ENCODE assay signal across 21 mouse cellular contexts in genomic region chr10:7047919-7048291, GRCm38 (mm10). TPM values are rescaled to one million over a fixed set of nuclear protein-coding genes. Genes with fewer than 3 reads are reported as not detected.
DNase-seq lines count a peak whose midpoint lies in the region; ATAC-seq lines count a peak whose summit lies in the region.
"Had no signal": no experiment of that assay in that cellular context is flagged by ENCODE, and none has a peak within 500 bp of the region (broad histone marks: within the 10 kb centered on the region; RNA-seq: fewer than 3 reads in every experiment).

No protein-coding gene starts in this region.

- no peak overlapping the region for H3K9ac ChIP-seq in kidney, embryonic 15.5 days
- H3K9ac ChIP-seq in stomach, embryonic 16.5 days (ENCODE audit: low read length) = no peak overlapping the region
- no peak overlapping the region for H3K9ac ChIP-seq in hindbrain, embryonic 12.5 days
- H3K9ac ChIP-seq: embryonic facial prominence, embryonic 12.5 days; forebrain, embryonic 15.5 days; liver, embryonic 14.5 days had no signal

- H3K27me3 ChIP-seq in kidney, embryonic 15.5 days = no peaks in the 10 kb centered on the region
- no peaks in the 10 kb centered on the region for H3K27me3 ChIP-seq in stomach, embryonic 16.5 days (ENCODE audit: control insufficient read depth, insufficient read depth, low read length)
- no peaks in the 10 kb centered on the region for H3K27me3 ChIP-seq in hindbrain, embryonic 12.5 days
- H3K27me3 ChIP-seq: CH12.LX; embryonic facial prominence, embryonic 12.5 days; forebrain, embryonic 15.5 days; megakaryocyte, embryonic 14.5 days had no signal

- 0 out of 2 replicates have a peak overlapping the region, but pooled peaks have one; percentile 2 for H3K4me2 ChIP-seq in kidney, embryonic 15.5 days
- H3K4me2 ChIP-seq in stomach, embryonic 16.5 days (ENCODE audit: low read depth, low read length) = peak overlapping the region; percentile 24; the same call in 1 of the 2 replicates
- H3K4me2 ChIP-seq in hindbrain, embryonic 12.5 days (replicated peaks) = no peak overlapping the region
- H3K4me2 ChIP-seq: embryonic facial prominence, embryonic 12.5 days; forebrain, embryonic 15.5 days had no signal

- H3K27ac ChIP-seq in kidney, embryonic 15.5 days = peak overlapping the region; percentile 74
- H3K27ac ChIP-seq in stomach, embryonic 16.5 days (ENCODE audit: low read length) = peak overlapping the region; percentile 71
- H3K27ac ChIP-seq in hindbrain, embryonic 12.5 days = no peak overlapping the region
- H3K27ac ChIP-seq: embryonic facial prominence, embryonic 12.5 days; forebrain, embryonic 15.5 days; hindbrain, embryonic 10.5 days; layer of hippocampus, adult 2 months; liver, embryonic 14.5 days had no signal

- 56% methylated on average over 2 of the region's 2 CpGs for WGBS in kidney, embryonic 15.5 days
- 40% methylated on average over 2 of the region's 2 CpGs for WGBS in stomach, embryonic 16.5 days
- 90% methylated on average over 2 of the region's 2 CpGs for WGBS in hindbrain, embryonic 12.5 days

- no peaks in the 10 kb centered on the region for H3K9me3 ChIP-seq in kidney, embryonic 15.5 days (replicated peaks)
- no peaks in the 10 kb centered on the region for H3K9me3 ChIP-seq in stomach, embryonic 16.5 days (replicated peaks; ENCODE audit: control insufficient read depth, low read length)
- H3K9me3 ChIP-seq in hindbrain, embryonic 12.5 days (replicated peaks) = no peaks in the 10 kb centered on the region
- H3K9me3 ChIP-seq: embryonic facial prominence, embryonic 12.5 days; forebrain, embryonic 15.5 days; hindbrain, embryonic 10.5 days; megakaryocyte, embryonic 14.5 days had no signal

- peaks cover 22% of the 10 kb centered on the region for H3K4me1 ChIP-seq in kidney, embryonic 15.5 days
- H3K4me1 ChIP-seq in stomach, embryonic 16.5 days (ENCODE audit: control insufficient read depth, insufficient read depth, low read length) = peaks cover 13% of the 10 kb centered on the region
- no peaks in the 10 kb centered on the region for H3K4me1 ChIP-seq in hindbrain, embryonic 12.5 days
- H3K4me1 ChIP-seq: megakaryocyte, embryonic 14.5 days had no signal

- DNase-seq in kidney, postnatal 4 days = no peak
- peak; percentile 16 for DNase-seq in lung, postnatal 25 days (ENCODE audit: low spot score)
- no peak for DNase-seq in lung, postnatal 10 days
- DNase-seq: cerebellum, adult 9-11 months; gastrocnemius, postnatal 25 days; layer of hippocampus, postnatal 36 days; thymus, postnatal 14 days had no signal

- no peaks in the 10 kb centered on the region for H3K36me3 ChIP-seq in kidney, embryonic 15.5 days
- no peaks in the 10 kb centered on the region for H3K36me3 ChIP-seq in stomach, embryonic 16.5 days (ENCODE audit: control insufficient read depth, insufficient read depth, low read length)
- no peaks in the 10 kb centered on the region for H3K36me3 ChIP-seq in hindbrain, embryonic 12.5 days
- H3K36me3 ChIP-seq: embryonic facial prominence, embryonic 12.5 days; forebrain, embryonic 15.5 days; hindbrain, embryonic 10.5 days had no signal

- no peak for ATAC-seq in kidney, embryonic 15.5 days (replicated peaks; ENCODE audit: low FRiP score)
- ATAC-seq in granulocyte monocyte progenitor cell, adult 5-6 weeks (replicated peaks; ENCODE audit: poor library complexity, severe bottlenecking) = peak; percentile 65
- no peak for ATAC-seq in stomach, embryonic 16.5 days (ENCODE audit: insufficient read depth, low FRiP score)
- ATAC-seq in hindbrain, embryonic 12.5 days (ENCODE audit: low FRiP score) = no peak
- ATAC-seq: forebrain, embryonic 15.5 days had no signal

- H3K4me3 ChIP-seq in kidney, embryonic 15.5 days (replicated peaks) = no peak overlapping the region
- no peak overlapping the region for H3K4me3 ChIP-seq in stomach, embryonic 16.5 days (replicated peaks; ENCODE audit: low read length)
- no peak overlapping the region for H3K4me3 ChIP-seq in hindbrain, embryonic 12.5 days
- H3K4me3 ChIP-seq: embryonic facial prominence, embryonic 12.5 days; erythroblast, embryonic 14.5 days; forebrain, embryonic 15.5 days; hindbrain, embryonic 10.5 days; layer of hippocampus, adult 2 months; megakaryocyte, embryonic 14.5 days had no signal

RNA-seq across cellular contexts. Expression of gene Ipcef1, which starts 4.4 kb away (rescaled TPM):
- polyA plus RNA-seq in kidney, embryonic 15.5 days (2015; fragmentation: Nextera tagmentation; extraction: Ambion mirVana) = 1.9 and 2.9 TPM in 2 replicates
- total RNA-seq in granulocyte monocyte progenitor cell, adult 5-6 weeks (2014; fragmentation: Nextera tagmentation) = 2.6 and 6.9 TPM in 2 replicates
- 2.1 and 3.4 TPM in 2 replicates for total RNA-seq in granulocyte monocyte progenitor cell, adult 5-6 weeks (2017)
- 0.80 and 0.90 TPM in 2 replicates for polyA plus RNA-seq in stomach, embryonic 16.5 days (2015; fragmentation: Nextera tagmentation; extraction: Ambion mirVana)
- 0.48 TPM in 2 replicates for polyA plus RNA-seq in hindbrain, embryonic 12.5 days (2016; fragmentation: Nextera tagmentation; extraction: Ambion mirVana)
- total RNA-seq: MEL had no signal
- polyA plus RNA-seq: testis, adult 2 months had no signal
